8 mouse cellular contexts compared by ENCODE assay signal in genomic region chr1:63176604-63177421, GRCm38 (mm10). TPM values are rescaled to one million over a fixed set of nuclear protein-coding genes. Genes with fewer than 3 reads are reported as not detected.
DNase-seq lines count a peak whose midpoint lies in the region; ATAC-seq and TF ChIP-seq lines count a peak whose summit lies in the region.

TSS of gene Eef1b2 (plus strand) at chr1:63176825.
TSS of gene Ndufs1 (minus strand) at chr1:63176833.

- DNase-seq in heart, postnatal 10 days, result peak; percentile 99
- DNase-seq in large intestine, adult 2 months (ENCODE audit: low read depth, low spot score), result peak; percentile 97
- peak; percentile 94 for DNase-seq in liver, postnatal 0 days
- DNase-seq in testis, postnatal 10 days (ENCODE audit: low spot score), result peak; percentile 97

- H3K4me3 ChIP-seq in ES-Bruce4 (ENCODE audit: low read depth, low read length), result peak within 1 kb of the TSS; percentile 100
- H3K4me3 ChIP-seq in forebrain, embryonic 13.5 days, result peak within 1 kb of the TSS; percentile 93
- peak within 1 kb of the TSS; percentile 76 for H3K4me3 ChIP-seq in liver, postnatal 0 days (ENCODE audit: low read depth, low read length)
- H3K4me3 ChIP-seq in neural tube, embryonic 14.5 days (ENCODE audit: low read depth, low read length), result peak within 1 kb of the TSS; percentile 95

- no peaks in the 10 kb centered on the region for H3K4me1 ChIP-seq in ES-Bruce4 (ENCODE audit: control insufficient read depth, insufficient read depth, low read length)
- H3K4me1 ChIP-seq in forebrain, embryonic 13.5 days, result peaks cover 31% of the 10 kb centered on the region
- H3K4me1 ChIP-seq in liver, postnatal 0 days (ENCODE audit: insufficient read depth), result peaks cover 25% of the 10 kb centered on the region
- peaks cover 20% of the 10 kb centered on the region for H3K4me1 ChIP-seq in neural tube, embryonic 14.5 days (ENCODE audit: control insufficient read depth, insufficient read depth, low read length)

- peak within 1 kb of the TSS; percentile 73 for H3K27ac ChIP-seq in ES-Bruce4 (ENCODE audit: insufficient read depth, low read length)
- peak within 1 kb of the TSS; percentile 77 for H3K27ac ChIP-seq in forebrain, embryonic 13.5 days
- peak within 1 kb of the TSS; percentile 88 for H3K27ac ChIP-seq in liver, postnatal 0 days (ENCODE audit: low read depth)
- H3K27ac ChIP-seq in neural tube, embryonic 14.5 days (ENCODE audit: low read depth, low read length), result peak within 1 kb of the TSS; percentile 87

- TF ChIP-seq EP300 in ES-Bruce4 (IDR thresholded peaks at IDR 0.05; ENCODE audit: insufficient read depth, low read depth, low read length), result 0 out of 2 replicates have a peak, but pooled peaks have one; percentile 4
- TF ChIP-seq EP300 in liver, postnatal 0 days (IDR thresholded peaks at IDR 0.05; ENCODE audit: low read depth), result peak; percentile 65; the same call in 1 of the 2 replicates

- H3K27me3 ChIP-seq in ES-Bruce4 (ENCODE audit: control insufficient read depth, insufficient read depth, low read length, poor library complexity, severe bottlenecking), result no peaks in the 10 kb centered on the region
- H3K27me3 ChIP-seq in forebrain, embryonic 13.5 days, result no peaks in the 10 kb centered on the region
- H3K27me3 ChIP-seq in liver, postnatal 0 days (ENCODE audit: insufficient read depth, low read length), result no peaks in the 10 kb centered on the region
- H3K27me3 ChIP-seq in neural tube, embryonic 14.5 days (ENCODE audit: control insufficient read depth, insufficient read depth, low read length), result no peaks in the 10 kb centered on the region; the same call in 1 of the 2 replicates

- intact Hi-C loops in heart, postnatal 10 days (cut with DNase I), result no loop called here

- peak; percentile 32 for TF ChIP-seq POLR2A in ES-Bruce4 (IDR thresholded peaks at IDR 0.05; ENCODE audit: insufficient read depth, low read length)

- no peak for TF ChIP-seq CTCF in ES-Bruce4 (IDR thresholded peaks at IDR 0.05; ENCODE audit: low read depth, low read length)
- no peak for TF ChIP-seq CTCF in liver, postnatal 0 days (IDR thresholded peaks at IDR 0.05; ENCODE audit: low read depth)

- under 1% methylated on average over 72 of the region's 72 CpGs for WGBS in forebrain, embryonic 13.5 days
- WGBS in large intestine, adult 2 months, result under 1% methylated on average over 72 of the region's 72 CpGs
- under 1% methylated on average over 72 of the region's 72 CpGs for WGBS in liver, postnatal 0 days (ENCODE audit: insufficient replicate concordance)
- under 1% methylated on average over 72 of the region's 72 CpGs for WGBS in neural tube, embryonic 14.5 days

- peak within 1 kb of the TSS; percentile 79 for H3K4me2 ChIP-seq in forebrain, embryonic 13.5 days
- peak within 1 kb of the TSS; percentile 77 for H3K4me2 ChIP-seq in liver, postnatal 0 days (ENCODE audit: low read depth, low read length)
- H3K4me2 ChIP-seq in neural tube, embryonic 14.5 days (ENCODE audit: low read depth, low read length), result peak within 1 kb of the TSS; percentile 75

- H3K36me3 ChIP-seq in ES-Bruce4 (ENCODE audit: control insufficient read depth, insufficient read depth, low read length, poor library complexity, severe bottlenecking), result peaks cover 39% of the 10 kb centered on the region
- peaks cover 28% of the 10 kb centered on the region for H3K36me3 ChIP-seq in forebrain, embryonic 13.5 days (ENCODE audit: poor library complexity, severe bottlenecking)
- H3K36me3 ChIP-seq in liver, postnatal 0 days (replicated peaks; ENCODE audit: insufficient read depth, low read length), result peaks cover 24% of the 10 kb centered on the region
- H3K36me3 ChIP-seq in neural tube, embryonic 14.5 days (ENCODE audit: control insufficient read depth, insufficient read depth, low read length), result peaks cover 12% of the 10 kb centered on the region; the same call in 1 of the 2 replicates

- peak; percentile 82 for ATAC-seq in cerebellum, adult (ENCODE audit: insufficient number of reproducible peaks, low FRiP score, low TSS enrichment)
- ATAC-seq in forebrain, embryonic 13.5 days, result peak; percentile 91
- peak; percentile 92 for ATAC-seq in liver, postnatal 0 days
- ATAC-seq in neural tube, embryonic 14.5 days (ENCODE audit: low read depth), result peak; percentile 90

- no peaks in the 10 kb centered on the region for H3K9me3 ChIP-seq in ES-Bruce4 (replicated peaks; ENCODE audit: control insufficient read depth, insufficient read depth, low read length, poor library complexity, severe bottlenecking)
- no peaks in the 10 kb centered on the region for H3K9me3 ChIP-seq in forebrain, embryonic 13.5 days (replicated peaks)
- no peaks in the 10 kb centered on the region for H3K9me3 ChIP-seq in liver, postnatal 0 days (ENCODE audit: low read length)
- H3K9me3 ChIP-seq in neural tube, embryonic 14.5 days (ENCODE audit: control insufficient read depth, low read length), result no peaks in the 10 kb centered on the region

- H3K9ac ChIP-seq in ES-Bruce4 (ENCODE audit: low read depth, poor library complexity, severe bottlenecking), result peak within 1 kb of the TSS; percentile 99
- peak within 1 kb of the TSS; percentile 96 for H3K9ac ChIP-seq in forebrain, embryonic 13.5 days
- H3K9ac ChIP-seq in liver, postnatal 0 days (replicated peaks), result peak within 1 kb of the TSS; percentile 85
- peak within 1 kb of the TSS; percentile 91 for H3K9ac ChIP-seq in neural tube, embryonic 14.5 days (replicated peaks; ENCODE audit: low read depth, low read length)

RNA-seq across cellular contexts. Expression of gene Eef1b2, which starts in this region (rescaled TPM):
- 2,024 and 2,095 TPM in 2 replicates for polyA plus RNA-seq in ES-Bruce4 (2011; ENCODE audit: insufficient read depth, insufficient read length, low read depth, missing spikeins)
- polyA plus RNA-seq in forebrain, embryonic 13.5 days (2015; fragmentation: Nextera tagmentation; extraction: Ambion mirVana), result 499 and 537 TPM in 2 replicates
- 100 to 1,000 TPM; 445 to 453 TPM for total RNA-seq in heart, postnatal 10 days (2021)
- 332 and 402 TPM in 2 replicates for polyA plus RNA-seq in large intestine, adult 2 months (2012; rRNA removed)
- 352 and 364 TPM in 2 replicates for polyA plus RNA-seq in liver, postnatal 0 days (2015; fragmentation: Nextera tagmentation; extraction: Ambion mirVana)
- 495 and 539 TPM in 2 replicates for polyA plus RNA-seq in neural tube, embryonic 14.5 days (2014; fragmentation: Nextera tagmentation; extraction: Ambion mirVana)

RNA-seq across cellular contexts. Expression of gene Ndufs1, which starts in this region (rescaled TPM):
- polyA plus RNA-seq in ES-Bruce4 (2011; ENCODE audit: insufficient read depth, insufficient read length, low read depth, missing spikeins), result 106 and 110 TPM in 2 replicates
- 119 and 129 TPM in 2 replicates for polyA plus RNA-seq in forebrain, embryonic 13.5 days (2015; fragmentation: Nextera tagmentation; extraction: Ambion mirVana)
- 100 to 1,000 TPM; 670 to 683 TPM for total RNA-seq in heart, postnatal 10 days (2021)
- 51.2 and 64.1 TPM in 2 replicates for polyA plus RNA-seq in large intestine, adult 2 months (2012; rRNA removed)
- 88.8 and 102 TPM in 2 replicates for polyA plus RNA-seq in liver, postnatal 0 days (2015; fragmentation: Nextera tagmentation; extraction: Ambion mirVana)
- 155 and 167 TPM in 2 replicates for polyA plus RNA-seq in neural tube, embryonic 14.5 days (2014; fragmentation: Nextera tagmentation; extraction: Ambion mirVana)

Comparison
In these comparisons a context has a peak if more than half of its experiments do, and no peak if none do; other contexts are left out.
1. Peak in every context shown above with its lines: DNase-seq, ATAC-seq, H3K4me3 ChIP-seq and H3K27ac ChIP-seq.